Mouse (Mus musculus) neutrophil, adult 65 days (primary cell): Measurements from ENCODE around the gene Armcx4. TPM values are rescaled to one million over a fixed set of nuclear protein-coding genes. Genes with fewer than 3 reads are reported as not detected.

Source experiments
- total RNA-seq: library from RNA; stranded (reverse); gene quantifications from 2 replicates; pipeline ENCODE4 v1.2.4, GENCODE M21; 2023

Armcx4 gene
- total RNA-seq = 0.36 and 0.38 TPM in 2 replicates

GRCm38 (mm10) chrX:134686267-134686666 lies at the start of gene Armcx4:
Gene Armcx4 (plus strand): TSS chrX:134686519.

GRCm38 (mm10) chrX:134717752-134718308 lies 31.5 kb downstream of the Armcx4 start, which contains the start of gene Armcx1:
Gene Armcx1 (plus strand): TSS chrX:134717963.

Other genes starting within 250 kb of the Armcx4 start
- gene Taf7l, start 210.0 kb upstream of the Armcx4 start, total RNA-seq = not detected in 2 replicates
- gene Timm8a1, start 144.7 kb upstream of the Armcx4 start, total RNA-seq = 8.4 and 9.0 TPM in 2 replicates
- gene Btk, start 102.9 kb upstream of the Armcx4 start, total RNA-seq = 58.4 and 65.8 TPM in 2 replicates
- 94.9 and 96.7 TPM in 2 replicates for gene Rpl36a, start 100.9 kb upstream of the Armcx4 start, total RNA-seq
- 102 and 112 TPM in 2 replicates for gene Gla, start 85.4 kb upstream of the Armcx4 start, total RNA-seq
- 94.7 and 111 TPM in 2 replicates for gene Hnrnph2, start 85.3 kb upstream of the Armcx4 start, total RNA-seq
- not detected in 2 replicates for gene Armcx1, start 31.4 kb downstream of the Armcx4 start, total RNA-seq
- gene Armcx6, start 64.9 kb downstream of the Armcx4 start, total RNA-seq = 0.45 TPM in 1 of 2 replicates, not detected in the other
- gene Armcx3, start 70.1 kb downstream of the Armcx4 start, total RNA-seq = 5.0 and 8.0 TPM in 2 replicates
- 1.8 and 2.7 TPM in 2 replicates for gene Armcx2, start 122.7 kb downstream of the Armcx4 start, total RNA-seq